Mouse (Mus musculus): ENCODE results near the gene Tnfrsf1b. TPM values are rescaled to one million over a fixed set of nuclear protein-coding genes. Genes with fewer than 3 reads are reported as not detected.

Tnfrsf1b gene
- 4.5 and 5.3 TPM in 2 replicates for polyA plus RNA-seq (2015; fragmentation: Nextera tagmentation; extraction: Ambion mirVana)

DNA sequence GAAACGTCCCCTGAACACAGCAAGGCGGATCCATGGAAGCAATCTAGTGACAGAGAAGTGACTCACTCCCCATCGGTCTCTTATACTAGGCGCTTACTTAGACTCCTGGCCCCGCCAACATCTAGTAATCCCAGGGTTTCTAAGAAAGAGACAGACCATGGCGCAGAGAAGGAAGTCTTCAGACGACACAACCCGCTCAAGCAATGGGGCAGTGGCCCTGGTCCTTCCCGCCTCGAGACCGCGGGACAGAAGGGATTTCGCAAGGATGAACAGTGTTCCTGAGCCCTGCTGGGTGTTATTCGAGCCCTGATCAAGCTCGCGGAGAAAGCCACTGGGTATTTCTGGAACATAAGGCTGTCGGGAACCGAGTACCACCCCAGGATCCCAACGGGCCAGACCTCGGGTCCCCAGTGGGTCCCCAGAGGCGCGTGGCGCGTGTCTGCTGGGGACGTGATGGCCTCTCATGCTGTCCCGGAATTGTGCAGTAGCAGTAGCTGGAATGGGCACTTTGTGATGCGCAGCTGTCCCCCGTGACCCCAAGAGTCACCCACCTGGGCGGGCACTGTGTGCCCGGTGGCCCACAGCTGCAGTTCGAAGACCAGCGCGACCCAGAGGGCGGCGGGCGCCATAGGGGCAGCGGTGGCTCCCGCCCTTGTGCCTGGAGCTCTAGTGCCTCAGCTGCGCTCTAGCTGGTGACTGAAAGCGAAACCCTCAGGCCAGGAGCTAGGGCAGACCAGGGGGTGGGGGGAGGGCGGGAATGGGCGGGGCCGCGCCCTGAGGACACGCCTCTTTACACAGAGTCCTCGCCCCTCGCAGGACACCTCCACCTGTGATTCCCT lies at the start of gene Tnfrsf1b:
Gene Tnfrsf1b (minus strand): TSS at position 698 of the 839 bp plus-strand sequence.

GRCm38 (mm10) chr4:145194559-145195162 lies 52.0 kb downstream of the Tnfrsf1b start, which contains the start of gene Vps13d:
TSS of gene Vps13d (minus strand) at chr4:145195005.

Other genes starting within 250 kb of the Tnfrsf1b start
- gene Vps13d, start 51.9 kb downstream of the Tnfrsf1b start, polyA plus RNA-seq (2015; fragmentation: Nextera tagmentation; extraction: Ambion mirVana) = 11.1 and 12.9 TPM in 2 replicates
- gene Tnfrsf8, start 68.3 kb upstream of the Tnfrsf1b start, polyA plus RNA-seq (2015; fragmentation: Nextera tagmentation; extraction: Ambion mirVana) = 0.07 and 0.16 TPM in 2 replicates

Measured in adrenal gland, postnatal 0 days (tissue).